Mouse (Mus musculus): Measurements from ENCODE around the gene Fam219a. TPM values are rescaled to one million over a fixed set of nuclear protein-coding genes. Genes with fewer than 3 reads are reported as not detected.

The Fam219a gene
- polyA plus RNA-seq, 1 experiment, result 1.7 TPM

- Histone ChIP-seq H3ac (ENCODE audit: control insufficient read depth, insufficient read length, low read depth) (no peak overlapping the region), H3K79me3 (ENCODE audit: low read depth) (no peaks in the 10 kb centered on the region), H3K4me3 (ENCODE audit: insufficient read depth, poor library complexity, severe bottlenecking) (no peak overlapping the region), H3K27me3 (ENCODE audit: control insufficient read depth, insufficient read depth, insufficient read length) (no peaks in the 10 kb centered on the region), H3K79me2 (ENCODE audit: control insufficient read depth, insufficient read depth) (no peaks in the 10 kb centered on the region), H3K36me3 (ENCODE audit: control insufficient read depth, insufficient read depth) (no peaks in the 10 kb centered on the region)
- TF ChIP-seq FOSL1 (IDR thresholded peaks at IDR 0.05; ENCODE audit: insufficient read depth, low read length, poor library complexity, severe bottlenecking), result no peak
- no peak for TF ChIP-seq USF1 (IDR thresholded peaks at IDR 0.05; ENCODE audit: low read depth)
- TF ChIP-seq MYOG (IDR thresholded peaks at IDR 0.05; ENCODE audit: control insufficient read depth, extremely low read depth, insufficient read length), result no peak
- TF ChIP-seq MYOD1 (IDR thresholded peaks at IDR 0.05; ENCODE audit: control insufficient read depth, insufficient read length, low read depth), result no peak
- TF ChIP-seq CEBPB (IDR thresholded peaks at IDR 0.05; ENCODE audit: low read depth), result no peak
- TF ChIP-seq CTCF (IDR thresholded peaks at IDR 0.05; ENCODE audit: control insufficient read depth, insufficient read depth, insufficient read length), result no peak
- TF ChIP-seq MAX (IDR thresholded peaks at IDR 0.05), result no peak
Observed at GRCm38 (mm10) chr4:41495076-41495475, 74.3 kb downstream of the Fam219a start.

DNA sequence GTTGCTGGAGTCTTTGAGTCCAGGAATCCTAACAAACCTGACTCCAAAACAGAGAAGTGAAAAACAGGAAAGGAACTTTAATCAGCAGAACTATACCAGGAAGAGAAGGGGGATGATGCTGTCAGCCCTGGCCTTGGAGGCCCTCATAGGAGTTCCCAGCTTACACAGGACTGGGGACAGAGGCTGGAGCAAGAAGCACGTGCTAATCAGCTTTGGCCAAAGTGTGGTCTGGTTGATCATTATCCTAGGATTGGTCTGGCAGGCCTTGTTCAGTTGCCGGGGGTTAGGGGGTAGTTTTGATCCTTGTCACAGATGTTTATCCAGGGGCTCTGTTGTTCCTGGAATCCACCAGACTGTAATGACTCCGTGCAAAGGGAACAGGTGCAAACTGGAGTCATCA is 75.0 kb downstream of the Fam219a start:
- no peaks in the 10 kb centered on the region for H3K27me3 ChIP-seq (ENCODE audit: control insufficient read depth, insufficient read depth, insufficient read length)
- H3K79me3 ChIP-seq (ENCODE audit: low read depth), result no peaks in the 10 kb centered on the region
- TF ChIP-seq USF1 (IDR thresholded peaks at IDR 0.05; ENCODE audit: low read depth) (no peak), MAX (IDR thresholded peaks at IDR 0.05) (no peak), CTCF (IDR thresholded peaks at IDR 0.05; ENCODE audit: control insufficient read depth, insufficient read depth, insufficient read length) (no peak), CEBPB (IDR thresholded peaks at IDR 0.05; ENCODE audit: low read depth) (no peak), MYOD1 (IDR thresholded peaks at IDR 0.05; ENCODE audit: control insufficient read depth, insufficient read length, low read depth) (no peak), FOSL1 (IDR thresholded peaks at IDR 0.05; ENCODE audit: insufficient read depth, low read length, poor library complexity, severe bottlenecking) (no peak), MYOG (IDR thresholded peaks at IDR 0.05; ENCODE audit: control insufficient read depth, extremely low read depth, insufficient read length) (no peak)
- no peaks in the 10 kb centered on the region for H3K79me2 ChIP-seq (ENCODE audit: control insufficient read depth, insufficient read depth)
- H3K4me3 ChIP-seq (ENCODE audit: insufficient read depth, poor library complexity, severe bottlenecking), result no peak overlapping the region
- H3K36me3 ChIP-seq (ENCODE audit: control insufficient read depth, insufficient read depth), result no peaks in the 10 kb centered on the region
- H3ac ChIP-seq (ENCODE audit: control insufficient read depth, insufficient read length, low read depth), result no peak overlapping the region

GRCm38 (mm10) chr4:41493464-41494116 is 75.7 kb downstream of the Fam219a start:
- H3K79me3 ChIP-seq (ENCODE audit: low read depth), result no peaks in the 10 kb centered on the region
- H3K4me3 ChIP-seq (ENCODE audit: insufficient read depth, poor library complexity, severe bottlenecking), result no peak overlapping the region
- H3K36me3 ChIP-seq (ENCODE audit: control insufficient read depth, insufficient read depth), result no peaks in the 10 kb centered on the region
- no peak for TF ChIP-seq CEBPB (IDR thresholded peaks at IDR 0.05; ENCODE audit: low read depth)
- no peak for TF ChIP-seq MYOD1 (IDR thresholded peaks at IDR 0.05; ENCODE audit: control insufficient read depth, insufficient read length, low read depth)
- TF ChIP-seq USF1 (IDR thresholded peaks at IDR 0.05; ENCODE audit: low read depth), result no peak
- TF ChIP-seq CTCF (IDR thresholded peaks at IDR 0.05; ENCODE audit: control insufficient read depth, insufficient read depth, insufficient read length), result no peak
- no peak for TF ChIP-seq MAX (IDR thresholded peaks at IDR 0.05)
- no peak for TF ChIP-seq MYOG (IDR thresholded peaks at IDR 0.05; ENCODE audit: control insufficient read depth, extremely low read depth, insufficient read length)
- no peak for TF ChIP-seq FOSL1 (IDR thresholded peaks at IDR 0.05; ENCODE audit: insufficient read depth, low read length, poor library complexity, severe bottlenecking)
- no peak overlapping the region for H3ac ChIP-seq (ENCODE audit: control insufficient read depth, insufficient read length, low read depth)
- H3K27me3 ChIP-seq (ENCODE audit: control insufficient read depth, insufficient read depth, insufficient read length), result peaks cover 3% of the 10 kb centered on the region
- no peaks in the 10 kb centered on the region for H3K79me2 ChIP-seq (ENCODE audit: control insufficient read depth, insufficient read depth)

- Histone ChIP-seq H3K36me3 (ENCODE audit: control insufficient read depth, insufficient read depth) (no peaks in the 10 kb centered on the region), H3K27me3 (ENCODE audit: control insufficient read depth, insufficient read depth, insufficient read length) (peaks cover 3% of the 10 kb centered on the region), H3K4me3 (ENCODE audit: insufficient read depth, poor library complexity, severe bottlenecking) (no peak overlapping the region), H3K79me3 (ENCODE audit: low read depth) (no peaks in the 10 kb centered on the region), H3ac (ENCODE audit: control insufficient read depth, insufficient read length, low read depth) (no peak overlapping the region), H3K79me2 (ENCODE audit: control insufficient read depth, insufficient read depth) (no peaks in the 10 kb centered on the region)
- TF ChIP-seq USF1 (IDR thresholded peaks at IDR 0.05; ENCODE audit: low read depth) (no peak), FOSL1 (IDR thresholded peaks at IDR 0.05; ENCODE audit: insufficient read depth, low read length, poor library complexity, severe bottlenecking) (no peak), CTCF (IDR thresholded peaks at IDR 0.05; ENCODE audit: control insufficient read depth, insufficient read depth, insufficient read length) (no peak), CEBPB (IDR thresholded peaks at IDR 0.05; ENCODE audit: low read depth) (no peak), MYOD1 (IDR thresholded peaks at IDR 0.05; ENCODE audit: control insufficient read depth, insufficient read length, low read depth) (no peak)
Observed at GRCm38 (mm10) chr4:41492951-41493350, 76.4 kb downstream of the Fam219a start.

DNA sequence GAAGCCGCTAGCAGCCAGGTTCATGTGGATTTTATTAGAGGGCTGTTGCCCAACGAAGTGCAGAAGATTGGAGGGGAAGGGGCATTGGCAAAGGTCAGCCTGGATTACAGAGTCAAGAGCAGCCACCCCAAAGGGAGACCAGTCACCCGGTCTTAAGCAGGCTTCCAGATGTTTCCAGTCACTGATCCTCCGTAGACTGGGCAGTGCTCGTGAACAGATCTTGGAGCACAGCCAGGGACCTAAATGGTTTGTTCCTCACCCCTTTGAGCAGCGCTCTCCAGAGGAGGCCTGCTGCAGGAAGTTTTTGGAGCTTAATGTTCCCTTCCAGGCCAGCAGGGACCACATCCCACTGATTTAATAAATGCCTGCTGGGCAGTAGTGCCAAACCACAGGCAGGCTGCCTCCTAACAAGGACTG is 87.7 kb downstream of the Fam219a start:
- Histone ChIP-seq H3K27me3 (ENCODE audit: control insufficient read depth, insufficient read depth, insufficient read length) (no peaks in the 10 kb centered on the region), H3K79me2 (ENCODE audit: control insufficient read depth, insufficient read depth) (no peaks in the 10 kb centered on the region), H3ac (ENCODE audit: control insufficient read depth, insufficient read length, low read depth) (no peak overlapping the region), H3K4me3 (ENCODE audit: insufficient read depth, poor library complexity, severe bottlenecking) (no peak overlapping the region), H3K36me3 (ENCODE audit: control insufficient read depth, insufficient read depth) (peaks cover 21% of the 10 kb centered on the region), H3K79me3 (ENCODE audit: low read depth) (no peaks in the 10 kb centered on the region)
- TF ChIP-seq CEBPB (IDR thresholded peaks at IDR 0.05; ENCODE audit: low read depth) (no peak), MYOG (IDR thresholded peaks at IDR 0.05; ENCODE audit: control insufficient read depth, extremely low read depth, insufficient read length) (no peak), FOSL1 (IDR thresholded peaks at IDR 0.05; ENCODE audit: insufficient read depth, low read length, poor library complexity, severe bottlenecking) (no peak), MAX (IDR thresholded peaks at IDR 0.05) (no peak), CTCF (IDR thresholded peaks at IDR 0.05; ENCODE audit: control insufficient read depth, insufficient read depth, insufficient read length) (no peak), USF1 (IDR thresholded peaks at IDR 0.05; ENCODE audit: low read depth) (no peak), MYOD1 (IDR thresholded peaks at IDR 0.05; ENCODE audit: control insufficient read depth, insufficient read length, low read depth) (no peak)

Data from C2C12 (cell line).